Mouse (Mus musculus) heart, embryonic 15.5 days (tissue): ENCODE measurements around the gene Dnajb8. TPM values are rescaled to one million over a fixed set of nuclear protein-coding genes. Genes with fewer than 3 reads are reported as not detected.

Source experiments
- ATAC-seq: fragments of 200-750 bp; cut with Nextera tagmentation; replicated peaks from 2 replicates; pipeline ENCODE4 v1.8.0; 2017; ENCODE audit warnings: low read depth, moderate TSS enrichment; ENCODE audit not compliant: insufficient number of reproducible peaks, insufficient read depth, low FRiP score
- H3K27ac ChIP-seq: fragments of 300-500 bp; sonication (generic); 2 replicates; pipeline ENCODE4 v1.5.1; 2015; ENCODE audit warnings: mild to moderate bottlenecking, inconsistent platforms
- H3K27me3 ChIP-seq: fragments of 300-500 bp; sonication (generic); 2 replicates; pipeline ENCODE4 v1.6.1; 2015; ENCODE audit warnings: inconsistent platforms
- H3K36me3 ChIP-seq: fragments of 300-500 bp; sonication (generic); 2 replicates; pipeline ENCODE4 v1.6.1; 2015; ENCODE audit warnings: mild to moderate bottlenecking, inconsistent platforms
- H3K4me1 ChIP-seq: fragments of 300-500 bp; sonication (generic); replicated peaks from 2 replicates; pipeline ENCODE4 v1.6.1; 2015; ENCODE audit warnings: inconsistent platforms
- H3K4me2 ChIP-seq: fragments of 300-500 bp; sonication (generic); 2 replicates; pipeline ENCODE4 v1.6.1; 2015; ENCODE audit warnings: inconsistent platforms, mild to moderate bottlenecking, moderate library complexity
- H3K4me3 ChIP-seq: fragments of 300-500 bp; sonication (generic); 2 replicates; pipeline ENCODE4 v1.5.1; 2015; ENCODE audit warnings: mild to moderate bottlenecking, inconsistent platforms
- H3K9ac ChIP-seq: fragments of 300-500 bp; sonication (generic); 2 replicates; pipeline ENCODE4 v1.6.1; 2015; ENCODE audit warnings: mild to moderate bottlenecking, inconsistent platforms
- H3K9me3 ChIP-seq: fragments of 300-500 bp; sonication (generic); replicated peaks from 2 replicates; pipeline ENCODE4 v1.6.1; 2016; ENCODE audit warnings: inconsistent platforms
- WGBS: fragments of 180-500 bp; shearing (Covaris S2); methylation state at CpG from one replicate; pipeline ENCODE4 v1.1.7; 2015; ENCODE audit warnings: mixed read lengths; 5-methylcytosine and 5-hydroxymethylcytosine counted together
- polyA plus RNA-seq: library from polyadenylated mRNA; unstranded; fragments of >200 nt; fragmentation: Nextera tagmentation; extraction: Ambion mirVana; gene quantifications from 2 replicates; pipeline ENCODE4 v1.2.1, GENCODE M21; 2015

Gene Dnajb8
- polyA plus RNA-seq, 1 experiment from 2014 or later = not detected

DNA sequence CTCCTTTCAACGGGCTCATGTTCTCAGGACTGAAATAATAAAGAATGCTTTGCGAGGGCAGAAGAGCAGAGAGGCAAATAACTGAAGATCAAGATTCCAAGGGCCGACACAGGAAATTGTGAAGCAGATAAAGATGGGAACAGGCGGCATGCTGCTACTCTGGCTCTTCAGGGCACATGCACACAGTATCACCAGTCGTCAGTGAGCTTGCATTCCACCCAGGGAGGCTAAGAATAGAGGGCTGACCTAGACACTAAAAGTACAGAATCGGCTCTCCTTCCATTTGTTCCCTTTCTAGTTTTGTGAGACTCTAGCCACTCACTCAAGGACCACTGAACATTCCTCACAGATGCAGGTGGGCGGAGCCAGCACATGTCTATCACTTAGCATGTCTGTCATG lies 79.2 kb downstream of the Dnajb8 start:
- Histone ChIP-seq H3K4me3 (no peak overlapping the region), H3K9ac (no peak overlapping the region), H3K4me2 (no peak overlapping the region; the same call in 1 of the 2 replicates), H3K4me1 (peaks cover 17% of the 10 kb centered on the region), H3K9me3 (no peaks in the 10 kb centered on the region), H3K36me3 (no peaks in the 10 kb centered on the region), H3K27ac (no peak overlapping the region), H3K27me3 (no peaks in the 10 kb centered on the region)
- 0 out of 2 replicates have a peak, but pooled peaks have one; percentile 65 for ATAC-seq
- 24% methylated on average over 7 of the region's 7 CpGs for WGBS

Other genes with a start within 250 kb of the Dnajb8 start
- gene H1fx, start 240.6 kb upstream of the Dnajb8 start, polyA plus RNA-seq = 18.1 and 23.2 TPM in 2 replicates
- 190 and 214 TPM in 2 replicates for gene Rab7, start 177.0 kb upstream of the Dnajb8 start, polyA plus RNA-seq
- 166 and 209 TPM in 2 replicates for gene Rpn1, start 137.8 kb upstream of the Dnajb8 start, polyA plus RNA-seq
- 14.0 and 20.4 TPM in 2 replicates for gene Gata2, start 28.4 kb upstream of the Dnajb8 start, polyA plus RNA-seq
- 16.4 and 19.6 TPM in 2 replicates for gene Eefsec, start 224.3 kb downstream of the Dnajb8 start, polyA plus RNA-seq
- gene Ruvbl1, start 243.1 kb downstream of the Dnajb8 start, polyA plus RNA-seq = 63.3 and 85.2 TPM in 2 replicates